Mouse (Mus musculus) thymus, adult 18-20 months (tissue): ENCODE measurements around the gene Itga7.
A peak's percentile ranks its signal among the peaks of the same experiment; 100 is the strongest.

ENCODE experiments used
- DNase-seq, 2 experiments: peaks; one replicate each; pipeline ENCODE4 v3.0.0; 2022; ENCODE audit warnings: mixed read lengths in 2 of 2

Gene Itga7

DNA sequence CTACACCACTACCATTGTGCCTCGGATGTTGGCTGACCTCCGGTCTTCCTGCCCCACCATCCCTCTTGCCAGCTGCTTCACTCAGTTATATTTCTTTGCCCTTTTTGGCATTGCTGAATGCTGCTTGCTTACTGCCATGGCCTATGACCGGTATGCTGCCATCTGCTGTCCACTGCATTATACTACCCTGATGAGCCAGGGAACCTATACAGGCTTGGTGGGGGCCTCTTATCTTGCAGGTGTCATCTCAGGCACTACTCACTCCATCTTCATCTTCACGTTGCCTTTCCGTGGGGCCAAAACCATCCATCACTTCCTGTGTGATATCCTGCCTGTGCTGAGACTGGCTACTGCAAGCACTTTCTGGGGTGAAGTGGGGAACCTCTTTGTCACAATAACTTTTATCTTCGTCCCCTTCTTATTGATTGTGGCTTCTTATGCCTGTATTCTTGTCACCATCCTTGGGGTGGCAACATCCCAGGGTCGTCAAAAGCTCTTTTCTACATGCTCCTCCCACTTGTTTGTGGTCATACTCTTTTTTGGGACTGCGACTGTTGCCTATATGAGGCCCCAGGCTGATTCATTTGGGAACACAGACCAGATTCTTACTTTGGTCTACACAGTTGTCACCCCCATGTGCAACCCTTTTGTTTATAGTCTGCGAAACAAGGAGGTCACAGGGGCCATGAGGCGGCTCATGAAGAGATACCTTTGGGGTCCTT lies 56.7 kb downstream of the Itga7 start:
- peak in 1 of 2 experiments; percentile 5 for DNase-seq

DNA sequence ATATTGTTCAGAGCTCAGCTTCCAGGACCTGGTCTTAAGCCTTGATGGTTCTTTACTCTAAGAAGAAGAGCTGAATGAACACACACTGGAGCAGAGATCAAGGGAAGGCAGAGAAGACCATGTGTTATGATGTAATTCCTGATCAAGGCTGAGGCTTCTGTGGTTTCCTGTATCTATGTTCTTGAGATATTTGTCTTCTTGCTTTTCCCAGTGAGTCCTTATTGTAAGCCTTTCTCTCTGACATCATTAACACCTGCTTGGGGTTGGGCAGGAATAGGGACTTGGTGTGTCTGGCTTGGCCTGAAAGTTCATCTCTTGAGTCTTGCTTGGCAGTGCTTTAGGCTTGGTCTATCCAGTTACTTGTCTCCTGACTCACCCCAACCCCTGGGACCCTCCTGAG lies 57.4 kb downstream of the Itga7 start:
- DNase-seq: peak in 1 of 2 experiments; percentile 30

- no peak for DNase-seq
Measured at GRCm38 (mm10) chr10:128995796-128996195, 62.2 kb downstream of the Itga7 start.

GRCm38 (mm10) chr10:128996523-128997040 lies 63.0 kb downstream of the Itga7 start:
- no peak for DNase-seq

- no peak for DNase-seq
Measured at GRCm38 (mm10) chr10:129004032-129004920, 70.7 kb downstream of the Itga7 start.
